Mouse (Mus musculus) midbrain, embryonic 14.5 days (tissue): ENCODE measurements at regions not wholly inside any gene's neighbourhood (a gene's known extent, or its start where the extent isn't known, plus 50 kb on each side); places are given as distances from the start of the nearest gene placed in this dataset.
A peak's percentile ranks its signal among the peaks of the same experiment; 100 is the strongest.

Experiments used
- ATAC-seq: fragments of 200-750 bp; cut with Nextera tagmentation; 2 replicates; pipeline ENCODE4 v1.8.0; 2017; ENCODE audit warnings: moderate number of reproducible peaks, moderate library complexity; ENCODE audit not compliant: low FRiP score, low TSS enrichment
- DNase-seq: peaks from one replicate; pipeline ENCODE4 v3.0.0-alpha.2; 2015
- H3K27ac ChIP-seq: fragments of 300-500 bp; sonication (generic); replicated peaks from 2 replicates; pipeline ENCODE4 v1.5.1; 2014; ENCODE audit warnings: mild to moderate bottlenecking, low read depth, low read length, moderate library complexity
- H3K27me3 ChIP-seq: fragments of 300-500 bp; sonication (generic); 2 replicates; pipeline ENCODE4 v1.6.1; 2014; ENCODE audit warnings: low read length, control low read depth, mixed read lengths; ENCODE audit not compliant: control insufficient read depth, insufficient read depth
- H3K36me3 ChIP-seq: fragments of 300-500 bp; sonication (generic); 2 replicates; pipeline ENCODE4 v1.6.1; 2014; ENCODE audit warnings: low read length, control low read depth; ENCODE audit not compliant: control insufficient read depth, insufficient read depth
- H3K4me1 ChIP-seq: fragments of 300-500 bp; sonication (generic); 2 replicates; pipeline ENCODE4 v1.6.1; 2014; ENCODE audit warnings: mild to moderate bottlenecking, antibody characterized with exemption, low read length, control low read depth; ENCODE audit not compliant: control insufficient read depth, insufficient read depth
- H3K4me2 ChIP-seq: fragments of 300-500 bp; sonication (generic); 2 replicates; pipeline ENCODE4 v1.6.1; 2014; ENCODE audit warnings: mild to moderate bottlenecking, low read length, moderate library complexity
- H3K4me3 ChIP-seq: fragments of 300-500 bp; sonication (generic); replicated peaks from 2 replicates; pipeline ENCODE4 v1.5.1; 2014; ENCODE audit warnings: low read depth, low read length
- H3K9ac ChIP-seq: fragments of 300-500 bp; sonication (generic); replicated peaks from 2 replicates; pipeline ENCODE4 v1.6.1; 2014; ENCODE audit warnings: mild to moderate bottlenecking, low read length, moderate library complexity
- H3K9me3 ChIP-seq: fragments of 300-500 bp; sonication (generic); 2 replicates; pipeline ENCODE4 v1.6.1; 2016; ENCODE audit warnings: low read length, control low read depth, mixed read lengths; ENCODE audit not compliant: control insufficient read depth
- WGBS: fragments of 180-500 bp; shearing (Covaris S2); extraction: QIAGEN DNeasy Blood & Tissue Kit; methylation state at CpG from one replicate; pipeline ENCODE4 v1.1.7; 2014; 5-methylcytosine and 5-hydroxymethylcytosine counted together

GRCm38 (mm10) chr7:117134869-117135268 is 245.9 kb upstream of the Xylt1 start:
- no peak overlapping the region for H3K27ac ChIP-seq
- no peaks in the 10 kb centered on the region for H3K9me3 ChIP-seq
- no peak overlapping the region for H3K4me2 ChIP-seq
- DNase-seq (no peak), ATAC-seq (no peak)
- no peaks in the 10 kb centered on the region for H3K36me3 ChIP-seq
- no peaks in the 10 kb centered on the region for H3K27me3 ChIP-seq
- no peak overlapping the region for H3K4me3 ChIP-seq
- H3K9ac ChIP-seq: no peak overlapping the region
- 98% methylated on average over 1 of the region's 1 CpGs for WGBS
- peaks cover 14% of the 10 kb centered on the region for H3K4me1 ChIP-seq

DNA sequence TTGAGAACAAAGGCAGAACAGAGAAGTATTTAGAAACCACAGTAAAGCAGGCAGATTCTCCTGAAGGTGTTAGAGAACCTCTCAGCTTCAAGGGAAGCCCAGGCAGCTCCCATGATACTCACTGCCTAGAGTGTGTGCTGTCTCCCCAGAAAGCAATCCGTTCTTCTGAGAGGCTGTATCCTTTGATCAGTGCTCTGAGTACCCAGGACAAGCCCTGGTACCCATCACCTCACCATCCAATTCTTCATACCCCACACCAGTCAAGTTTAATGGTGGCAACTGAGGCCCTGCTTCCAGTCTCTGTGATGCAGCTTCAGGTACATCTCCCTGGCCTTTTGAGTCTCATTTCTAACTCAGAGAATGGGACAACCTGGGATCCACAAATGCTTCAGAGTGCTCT is 242.1 kb upstream of the Xylt1 start:
- Histone ChIP-seq H3K4me1 (peaks cover 19% of the 10 kb centered on the region), H3K9ac (no peak overlapping the region), H3K9me3 (no peaks in the 10 kb centered on the region), H3K27me3 (no peaks in the 10 kb centered on the region), H3K4me2 (no peak overlapping the region), H3K4me3 (no peak overlapping the region), H3K27ac (no peak overlapping the region), H3K36me3 (no peaks in the 10 kb centered on the region)
- ATAC-seq (no peak), DNase-seq (no peak)
- 64% methylated on average over 1 of the region's 1 CpGs for WGBS

DNA sequence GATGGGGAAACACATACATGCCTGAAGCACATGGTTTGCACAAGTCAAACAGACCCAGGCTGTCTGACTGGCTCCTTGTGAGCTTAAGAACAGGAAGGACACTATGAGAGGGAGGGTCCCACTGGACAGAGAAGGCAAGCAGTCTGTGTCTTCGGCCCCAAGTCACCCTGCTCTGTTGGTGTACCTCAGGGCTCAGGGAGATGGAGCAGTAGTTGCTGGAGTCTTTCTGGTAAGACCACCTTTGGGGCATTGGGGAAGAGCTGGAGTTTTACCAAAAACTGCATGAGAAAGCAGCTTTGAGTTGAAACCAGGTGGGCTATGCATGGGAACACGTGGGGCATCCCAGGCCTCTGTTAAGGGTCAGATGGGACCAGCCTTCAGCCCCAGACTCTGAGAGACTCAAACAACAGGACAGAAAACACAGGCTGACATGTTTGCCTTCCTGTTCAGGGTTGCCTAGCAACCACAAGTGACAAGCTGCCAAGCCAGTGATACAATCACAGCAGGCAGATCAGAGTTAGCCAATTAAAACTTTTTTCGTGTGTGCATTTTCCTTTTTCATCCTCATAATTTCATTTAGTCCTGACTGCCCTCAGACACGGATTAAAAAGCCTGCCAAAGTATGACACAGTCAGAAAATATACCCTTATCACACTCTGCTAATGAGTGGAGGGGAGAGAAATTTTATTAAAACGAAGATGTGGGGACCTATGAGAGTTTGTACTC is 241.4 kb upstream of the Xylt1 start:
- Histone ChIP-seq H3K4me1 (peaks cover 19% of the 10 kb centered on the region), H3K27ac (no peak overlapping the region; the same call in 1 of the 2 replicates), H3K9ac (no peak overlapping the region), H3K27me3 (no peaks in the 10 kb centered on the region), H3K36me3 (no peaks in the 10 kb centered on the region), H3K9me3 (no peaks in the 10 kb centered on the region), H3K4me3 (no peak overlapping the region), H3K4me2 (no peak overlapping the region; the same call in 1 of the 2 replicates)
- 5% methylated on average over 5 of the region's 5 CpGs for WGBS
- ATAC-seq: peak; percentile 76
- peak; percentile 85 for DNase-seq

DNA sequence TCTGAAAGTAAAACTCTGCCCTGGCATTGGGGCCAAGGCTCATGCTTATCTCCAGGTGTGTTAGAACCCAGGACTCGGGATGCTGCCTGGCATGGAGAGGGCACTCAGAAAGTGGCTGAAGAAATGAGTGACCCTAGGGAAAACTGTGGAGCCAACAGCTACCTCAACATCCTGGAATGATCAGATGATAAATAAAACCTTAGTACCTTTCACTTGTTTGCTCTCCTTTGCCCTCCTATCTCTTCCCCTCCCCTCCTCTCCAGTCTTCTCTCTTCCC is 240.9 kb upstream of the Xylt1 start:
- H3K27ac ChIP-seq: no peak overlapping the region
- 6% methylated on average over 1 of the region's 1 CpGs for WGBS
- no peaks in the 10 kb centered on the region for H3K36me3 ChIP-seq
- no peaks in the 10 kb centered on the region for H3K27me3 ChIP-seq
- H3K9ac ChIP-seq: no peak overlapping the region
- H3K4me3 ChIP-seq: no peak overlapping the region
- no peaks in the 10 kb centered on the region for H3K9me3 ChIP-seq
- no peak overlapping the region; the same call in 1 of the 2 replicates for H3K4me2 ChIP-seq
- DNase-seq (no peak), ATAC-seq (no peak)
- peaks cover 19% of the 10 kb centered on the region for H3K4me1 ChIP-seq

DNA sequence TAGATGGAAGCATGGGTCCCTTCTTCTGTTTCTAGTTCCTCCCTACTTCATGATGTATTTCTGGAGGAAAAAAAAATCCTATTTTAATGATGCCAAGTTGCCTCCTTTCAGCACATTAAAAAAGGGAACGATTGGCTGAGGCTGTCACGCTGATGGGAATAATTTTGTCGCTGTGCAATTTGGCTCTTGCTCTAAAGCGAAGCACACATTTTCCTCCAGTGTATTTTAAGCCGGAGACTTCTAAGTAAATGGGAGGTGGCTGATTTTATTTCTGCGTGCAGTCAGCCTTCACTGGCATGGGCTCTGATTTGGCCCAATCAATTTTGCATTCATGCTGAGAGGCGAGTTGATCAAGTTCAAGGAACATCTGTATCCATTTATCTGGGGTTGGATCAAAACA is 234.0 kb upstream of the Xylt1 start:
- H3K4me3 ChIP-seq: no peak overlapping the region
- no peak for ATAC-seq
- H3K27ac ChIP-seq: no peak overlapping the region
- no peaks in the 10 kb centered on the region for H3K27me3 ChIP-seq
- H3K36me3 ChIP-seq: no peaks in the 10 kb centered on the region
- H3K4me2 ChIP-seq: no peak overlapping the region
- DNase-seq: no peak
- no peaks in the 10 kb centered on the region for H3K9me3 ChIP-seq
- H3K4me1 ChIP-seq: no peaks in the 10 kb centered on the region
- WGBS: 88% methylated on average over 7 of the region's 7 CpGs
- no peak overlapping the region for H3K9ac ChIP-seq

- H3K27ac ChIP-seq: no peak overlapping the region
- no peaks in the 10 kb centered on the region for H3K4me1 ChIP-seq
- WGBS: 46% methylated on average over 8 of the region's 8 CpGs
- 0 out of 2 replicates have a peak, but pooled peaks cover 3% of the 10 kb centered on the region for H3K9me3 ChIP-seq
- H3K4me2 ChIP-seq: no peak overlapping the region
- no peak for ATAC-seq
- peak; percentile 17 for DNase-seq
- no peaks in the 10 kb centered on the region for H3K36me3 ChIP-seq
- no peak overlapping the region for H3K9ac ChIP-seq
- H3K27me3 ChIP-seq: no peaks in the 10 kb centered on the region
- H3K4me3 ChIP-seq: no peak overlapping the region
Measured at GRCm38 (mm10) chr7:117150355-117150754, 230.4 kb upstream of the Xylt1 start.

DNA sequence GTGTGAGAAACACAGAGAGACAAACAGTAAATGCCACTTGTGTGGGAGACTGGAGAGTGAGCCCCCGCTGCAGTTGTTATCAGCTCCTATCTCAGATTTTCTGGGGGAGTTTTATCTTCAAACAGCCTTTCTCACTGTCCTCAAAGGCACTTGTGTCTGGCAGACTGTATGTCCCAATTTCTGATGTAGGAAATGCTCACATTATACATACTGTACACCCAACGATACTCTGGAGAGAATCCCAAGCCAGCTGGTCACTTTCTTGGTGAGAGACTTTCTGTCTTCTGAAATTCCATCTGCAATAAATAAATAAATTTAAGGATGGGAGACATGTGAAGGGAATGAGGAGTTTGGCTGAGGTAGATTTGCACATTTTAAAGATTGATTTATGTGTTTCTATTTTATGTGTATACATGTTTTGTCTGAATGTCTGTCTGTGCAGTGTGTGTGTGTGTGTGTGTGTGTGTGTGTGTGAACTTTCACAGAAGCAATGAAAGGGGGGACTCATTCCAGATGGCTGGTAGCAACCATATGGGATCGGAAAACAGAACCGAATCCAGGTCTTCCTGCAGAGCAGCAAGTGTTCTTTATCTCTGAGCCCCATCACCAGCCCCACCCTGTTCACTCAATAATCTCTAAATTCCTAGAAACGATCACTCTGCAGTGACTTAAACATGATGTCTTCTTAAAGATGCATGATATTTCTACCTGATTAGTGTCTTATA is 226.8 kb upstream of the Xylt1 start:
- no peak overlapping the region for H3K27ac ChIP-seq
- DNase-seq (no peak), ATAC-seq (no peak)
- H3K9me3 ChIP-seq: 0 out of 2 replicates have a peak, but pooled peaks cover 3% of the 10 kb centered on the region
- H3K4me2 ChIP-seq: no peak overlapping the region
- no peaks in the 10 kb centered on the region for H3K27me3 ChIP-seq
- H3K4me1 ChIP-seq: no peaks in the 10 kb centered on the region
- 90% methylated on average over 5 of the region's 5 CpGs for WGBS
- H3K4me3 ChIP-seq: no peak overlapping the region
- no peak overlapping the region for H3K9ac ChIP-seq
- H3K36me3 ChIP-seq: no peaks in the 10 kb centered on the region

- no peaks in the 10 kb centered on the region for H3K4me1 ChIP-seq
- ATAC-seq (no peak), DNase-seq (no peak)
- no peak overlapping the region for H3K4me3 ChIP-seq
- no peaks in the 10 kb centered on the region for H3K9me3 ChIP-seq
- no peak overlapping the region for H3K4me2 ChIP-seq
- no peaks in the 10 kb centered on the region for H3K27me3 ChIP-seq
- 58% methylated on average over 3 of the region's 3 CpGs for WGBS
- H3K27ac ChIP-seq: no peak overlapping the region
- no peak overlapping the region for H3K9ac ChIP-seq
- no peaks in the 10 kb centered on the region for H3K36me3 ChIP-seq
Measured at GRCm38 (mm10) chr7:117161193-117161908, 219.4 kb upstream of the Xylt1 start.
